Mouse (Mus musculus): ENCODE results near the gene Krtap28-13. TPM values are rescaled to one million over a fixed set of nuclear protein-coding genes. Genes with fewer than 3 reads are reported as not detected.

Krtap28-13 gene
- polyA plus RNA-seq, 1 experiment from 2014 or later = not detected

- Histone ChIP-seq H3K4me2 (no peak overlapping the region), H3K4me1 (replicated peaks) (no peaks in the 10 kb centered on the region), H3K27ac (no peak overlapping the region), H3K9me3 (no peaks in the 10 kb centered on the region), H3K36me3 (no peaks in the 10 kb centered on the region), H3K4me3 (no peak overlapping the region), H3K27me3 (no peaks in the 10 kb centered on the region), H3K9ac (no peak overlapping the region)
- 54% methylated on average over 1 of the region's 1 CpGs for WGBS
- ATAC-seq (ENCODE audit: low FRiP score) = no peak
Observed at GRCm38 (mm10) chr1:83058481-83058880, 2.2 kb upstream of the Krtap28-13 start.

- no peak within 1 kb of the TSS for H3K4me3 ChIP-seq
- no peaks in the 10 kb centered on the region for H3K9me3 ChIP-seq
- H3K27me3 ChIP-seq = no peaks in the 10 kb centered on the region
- no peak within 1 kb of the TSS for H3K9ac ChIP-seq
- H3K27ac ChIP-seq = no peak within 1 kb of the TSS
- H3K4me1 ChIP-seq (replicated peaks) = no peaks in the 10 kb centered on the region
- 90% methylated on average over 9 of the region's 9 CpGs for WGBS
- H3K36me3 ChIP-seq = no peaks in the 10 kb centered on the region
- no peak within 1 kb of the TSS for H3K4me2 ChIP-seq
- no peak for ATAC-seq (ENCODE audit: low FRiP score)
Observed at GRCm38 (mm10) chr1:83059278-83059677, 1.5 kb upstream of the Krtap28-13 start, which contains the start of gene A030005K14Rik. A030005K14Rik (minus strand) TSS chr1:83059378.

- Histone ChIP-seq H3K9me3 (no peaks in the 10 kb centered on the region), H3K36me3 (no peaks in the 10 kb centered on the region), H3K27ac (no peak overlapping the region), H3K4me1 (replicated peaks) (no peaks in the 10 kb centered on the region), H3K9ac (no peak overlapping the region), H3K4me2 (no peak overlapping the region), H3K27me3 (no peaks in the 10 kb centered on the region), H3K4me3 (no peak overlapping the region)
- 34% methylated on average over 3 of the region's 3 CpGs for WGBS
- no peak for ATAC-seq (ENCODE audit: low FRiP score)
Observed at GRCm38 (mm10) chr1:83064851-83065250, 4.1 kb downstream of the Krtap28-13 start.

GRCm38 (mm10) chr1:83066577-83066976, 5.8 kb downstream of the Krtap28-13 start:
- Histone ChIP-seq H3K27ac (no peak overlapping the region), H3K4me1 (replicated peaks) (no peaks in the 10 kb centered on the region), H3K9me3 (no peaks in the 10 kb centered on the region), H3K4me2 (no peak overlapping the region), H3K27me3 (no peaks in the 10 kb centered on the region), H3K4me3 (no peak overlapping the region), H3K36me3 (no peaks in the 10 kb centered on the region), H3K9ac (no peak overlapping the region)
- no peak for ATAC-seq (ENCODE audit: low FRiP score)
- WGBS = 91% methylated on average over 4 of the region's 4 CpGs

- Histone ChIP-seq H3K9me3 (no peaks in the 10 kb centered on the region), H3K27me3 (no peaks in the 10 kb centered on the region), H3K4me1 (replicated peaks) (no peaks in the 10 kb centered on the region), H3K36me3 (no peaks in the 10 kb centered on the region), H3K4me2 (no peak overlapping the region), H3K9ac (no peak overlapping the region), H3K4me3 (no peak overlapping the region), H3K27ac (no peak overlapping the region)
- 90% methylated on average over 10 of the region's 10 CpGs for WGBS
- ATAC-seq (ENCODE audit: low FRiP score) = no peak
Observed at GRCm38 (mm10) chr1:83067205-83067604, 6.5 kb downstream of the Krtap28-13 start.

- H3K9ac ChIP-seq = no peak overlapping the region
- WGBS = 40% methylated on average over 15 of the region's 15 CpGs
- no peaks in the 10 kb centered on the region for H3K9me3 ChIP-seq
- H3K4me3 ChIP-seq = peak overlapping the region; percentile 23
- H3K4me2 ChIP-seq = peak overlapping the region; percentile 46
- H3K4me1 ChIP-seq (replicated peaks) = 0 out of 2 replicates have a peak, but pooled peaks cover 4% of the 10 kb centered on the region
- H3K27ac ChIP-seq = no peak overlapping the region
- no peaks in the 10 kb centered on the region for H3K36me3 ChIP-seq
- ATAC-seq (ENCODE audit: low FRiP score) = peak; percentile 19
- H3K27me3 ChIP-seq = no peaks in the 10 kb centered on the region
Observed at GRCm38 (mm10) chr1:83075526-83076189, 14.9 kb downstream of the Krtap28-13 start.

GRCm38 (mm10) chr1:83076190-83076917, 15.6 kb downstream of the Krtap28-13 start:
- H3K9ac ChIP-seq = no peak overlapping the region
- no peaks in the 10 kb centered on the region for H3K36me3 ChIP-seq

GRCm38 (mm10) chr1:83077016-83077415, 16.3 kb downstream of the Krtap28-13 start:
- Histone ChIP-seq H3K27me3 (no peaks in the 10 kb centered on the region), H3K4me2 (no peak overlapping the region), H3K9ac (no peak overlapping the region), H3K4me1 (replicated peaks) (0 out of 2 replicates have a peak, but pooled peaks cover 4% of the 10 kb centered on the region), H3K9me3 (no peaks in the 10 kb centered on the region), H3K4me3 (no peak overlapping the region), H3K27ac (no peak overlapping the region), H3K36me3 (no peaks in the 10 kb centered on the region)
- 77% methylated on average over 6 of the region's 6 CpGs for WGBS
- no peak for ATAC-seq (ENCODE audit: low FRiP score)

More at GRCm38 (mm10) chr1:83076190-83076917, 15.6 kb downstream of the Krtap28-13 start:
- peak; percentile 97 for ATAC-seq (ENCODE audit: low FRiP score)
- 46% methylated on average over 11 of the region's 11 CpGs for WGBS
- peak overlapping the region; percentile 23 for H3K4me3 ChIP-seq
- no peaks in the 10 kb centered on the region for H3K27me3 ChIP-seq
- H3K9me3 ChIP-seq = no peaks in the 10 kb centered on the region
- no peak overlapping the region for H3K27ac ChIP-seq
- peak overlapping the region; percentile 46 for H3K4me2 ChIP-seq
- 0 out of 2 replicates have a peak, but pooled peaks cover 4% of the 10 kb centered on the region for H3K4me1 ChIP-seq (replicated peaks)

GRCm38 (mm10) chr1:83084790-83085189, 24.1 kb downstream of the Krtap28-13 start:
- no peak overlapping the region for H3K9ac ChIP-seq

GRCm38 (mm10) chr1:83091268-83091667, 30.5 kb downstream of the Krtap28-13 start:
- 75% methylated on average over 3 of the region's 3 CpGs for WGBS
- no peak for ATAC-seq (ENCODE audit: low FRiP score)

More at GRCm38 (mm10) chr1:83084790-83085189, 24.1 kb downstream of the Krtap28-13 start:
- Histone ChIP-seq H3K9me3 (no peaks in the 10 kb centered on the region), H3K36me3 (no peaks in the 10 kb centered on the region), H3K4me1 (replicated peaks) (no peaks in the 10 kb centered on the region), H3K27me3 (no peaks in the 10 kb centered on the region), H3K4me3 (no peak overlapping the region), H3K27ac (no peak overlapping the region), H3K4me2 (no peak overlapping the region)
- no peak for ATAC-seq (ENCODE audit: low FRiP score)
- WGBS = 88% methylated on average over 2 of the region's 2 CpGs

GRCm38 (mm10) chr1:83096935-83097334, 36.2 kb downstream of the Krtap28-13 start:
- no peaks in the 10 kb centered on the region for H3K27me3 ChIP-seq
- H3K9me3 ChIP-seq = no peaks in the 10 kb centered on the region
- no peak overlapping the region for H3K27ac ChIP-seq
- H3K9ac ChIP-seq = no peak overlapping the region
- no peak overlapping the region for H3K4me3 ChIP-seq
- ATAC-seq (ENCODE audit: low FRiP score) = no peak
- H3K4me2 ChIP-seq = no peak overlapping the region
- H3K4me1 ChIP-seq (replicated peaks) = no peaks in the 10 kb centered on the region
- 83% methylated on average over 4 of the region's 4 CpGs for WGBS
- H3K36me3 ChIP-seq = no peaks in the 10 kb centered on the region

More at GRCm38 (mm10) chr1:83091268-83091667, 30.5 kb downstream of the Krtap28-13 start:
- Histone ChIP-seq H3K4me2 (no peak overlapping the region), H3K9ac (no peak overlapping the region), H3K36me3 (no peaks in the 10 kb centered on the region), H3K27me3 (no peaks in the 10 kb centered on the region), H3K27ac (no peak overlapping the region), H3K4me3 (no peak overlapping the region), H3K4me1 (replicated peaks) (no peaks in the 10 kb centered on the region), H3K9me3 (no peaks in the 10 kb centered on the region)

GRCm38 (mm10) chr1:83099160-83099559, 38.4 kb downstream of the Krtap28-13 start:
- 79% methylated on average over 2 of the region's 2 CpGs for WGBS
- H3K9ac ChIP-seq = no peak overlapping the region
- no peaks in the 10 kb centered on the region for H3K4me1 ChIP-seq (replicated peaks)

More at GRCm38 (mm10) chr1:83099160-83099559, 38.4 kb downstream of the Krtap28-13 start:
- Histone ChIP-seq H3K4me2 (no peak overlapping the region), H3K27me3 (no peaks in the 10 kb centered on the region), H3K36me3 (no peaks in the 10 kb centered on the region), H3K9me3 (no peaks in the 10 kb centered on the region), H3K27ac (no peak overlapping the region), H3K4me3 (no peak overlapping the region)
- no peak for ATAC-seq (ENCODE audit: low FRiP score)
